Mouse (Mus musculus): ENCODE data around the gene Slc5a4b. TPM values are rescaled to one million over a fixed set of nuclear protein-coding genes. Genes with fewer than 3 reads are reported as not detected.

The Slc5a4b gene
- total RNA-seq, 2 experiments from 2014 or later = not detected

Other genes with a start within 250 kb of the Slc5a4b start
- 0.41 and 0.89 TPM in 2 replicates for gene Derl3, start 217.5 kb downstream of the Slc5a4b start, total RNA-seq (2015)
- gene Derl3, start 217.5 kb downstream of the Slc5a4b start, total RNA-seq (2017) = not detected in 2 replicates
- gene Smarcb1, start 189.3 kb downstream of the Slc5a4b start, total RNA-seq (2015) = 44.0 and 46.2 TPM in 2 replicates
- gene Smarcb1, start 189.3 kb downstream of the Slc5a4b start, total RNA-seq (2017) = 40.6 and 48.4 TPM in 2 replicates
- gene Chchd10, start 177.8 kb downstream of the Slc5a4b start, total RNA-seq (2015) = 7.1 and 9.3 TPM in 2 replicates
- gene Chchd10, start 177.8 kb downstream of the Slc5a4b start, total RNA-seq (2017) = 8.1 and 15.7 TPM in 2 replicates
- gene Mmp11, start 174.5 kb downstream of the Slc5a4b start, total RNA-seq (2015) = not detected in 2 replicates
- gene Mmp11, start 174.5 kb downstream of the Slc5a4b start, total RNA-seq (2017) = not detected in 2 replicates
- gene Gm867, start 170.3 kb downstream of the Slc5a4b start, total RNA-seq (2015) = 0.48 and 0.83 TPM in 2 replicates
- gene Gm867, start 170.3 kb downstream of the Slc5a4b start, total RNA-seq (2017) = 0.16 TPM in 1 of 2 replicates, not detected in the other
- gene Vpreb3, start 167.9 kb downstream of the Slc5a4b start, total RNA-seq (2015) = 0.48 TPM in 1 of 2 replicates, not detected in the other
- not detected in 2 replicates for gene Vpreb3, start 167.9 kb downstream of the Slc5a4b start, total RNA-seq (2017)
- 0.47 TPM in 1 of 2 replicates, not detected in the other for gene Gm5134, start 156.4 kb downstream of the Slc5a4b start, total RNA-seq (2015)
- 0.11 TPM in 1 of 2 replicates, not detected in the other for gene Gm5134, start 156.4 kb downstream of the Slc5a4b start, total RNA-seq (2017)
- 4.5 and 5.9 TPM in 2 replicates for gene Zfp280b, start 78.3 kb downstream of the Slc5a4b start, total RNA-seq (2015)
- 3.0 and 8.9 TPM in 2 replicates for gene Zfp280b, start 78.3 kb downstream of the Slc5a4b start, total RNA-seq (2017)
- not detected in 2 replicates for gene Slc5a4a, start 36.5 kb upstream of the Slc5a4b start, total RNA-seq (2015)
- gene Slc5a4a, start 36.5 kb upstream of the Slc5a4b start, total RNA-seq (2017) = not detected in 2 replicates
- gene Prmt2, start 126.9 kb upstream of the Slc5a4b start, total RNA-seq (2015) = 1.7 and 2.3 TPM in 2 replicates
- gene Prmt2, start 126.9 kb upstream of the Slc5a4b start, total RNA-seq (2017) = 1.3 and 2.0 TPM in 2 replicates
- gene S100b, start 142.9 kb upstream of the Slc5a4b start, total RNA-seq (2015) = 0.14 and 0.47 TPM in 2 replicates
- 0.11 TPM in 1 of 2 replicates, not detected in the other for gene S100b, start 142.9 kb upstream of the Slc5a4b start, total RNA-seq (2017)
- gene Dip2a, start 234.3 kb upstream of the Slc5a4b start, total RNA-seq (2015) = 3.6 and 4.3 TPM in 2 replicates
- 5.1 and 5.3 TPM in 2 replicates for gene Dip2a, start 234.3 kb upstream of the Slc5a4b start, total RNA-seq (2017)